Mouse (Mus musculus): Measurements from ENCODE around the gene Gdpgp1.

GRCm38 (mm10) chr7:80287736-80288135, 55.1 kb downstream of the Gdpgp1 start:
- no peak for TF ChIP-seq CTCF (IDR thresholded peaks at IDR 0.05; ENCODE audit: extremely low read depth, insufficient read depth, insufficient read length, insufficient replicate concordance)
- TF ChIP-seq POLR2A (IDR thresholded peaks at IDR 0.05; ENCODE audit: low read depth, low read length): no peak
